Mouse (Mus musculus) right cerebral cortex, postnatal 36 days (tissue): ENCODE results near the gene 4933403O08Rik.

ENCODE experiments used
- DNase-seq, 2 experiments: peaks; one replicate each; pipeline ENCODE4 v3.0.0; 2022; ENCODE audit warnings: low spot score in 2 of 2, mixed read lengths in 1 of 2

Gene 4933403O08Rik

DNA sequence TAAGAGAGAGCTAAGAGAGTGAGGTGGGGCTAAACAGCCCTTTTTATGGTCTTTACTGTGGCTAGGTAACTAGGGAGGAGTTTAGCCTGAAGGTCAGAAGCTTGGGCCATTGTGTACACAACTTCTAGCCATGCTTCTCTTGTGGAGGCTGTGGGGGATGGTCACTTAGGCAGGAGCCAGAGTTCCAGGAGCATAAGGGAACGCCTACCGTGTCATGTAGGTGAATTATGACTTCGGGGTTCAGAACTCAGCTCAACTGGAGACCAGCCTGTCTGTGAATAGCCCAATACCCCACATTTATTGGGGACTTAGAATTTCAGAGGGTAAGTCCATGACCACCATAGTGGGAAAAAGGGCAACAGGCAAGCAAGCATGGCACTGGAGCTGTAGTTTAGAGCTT, at the start of gene 4933403O08Rik:
TSS of gene 4933403O08Rik (plus strand) at position 301 of the 400 bp plus-strand sequence.
- DNase-seq: no peak

DNA sequence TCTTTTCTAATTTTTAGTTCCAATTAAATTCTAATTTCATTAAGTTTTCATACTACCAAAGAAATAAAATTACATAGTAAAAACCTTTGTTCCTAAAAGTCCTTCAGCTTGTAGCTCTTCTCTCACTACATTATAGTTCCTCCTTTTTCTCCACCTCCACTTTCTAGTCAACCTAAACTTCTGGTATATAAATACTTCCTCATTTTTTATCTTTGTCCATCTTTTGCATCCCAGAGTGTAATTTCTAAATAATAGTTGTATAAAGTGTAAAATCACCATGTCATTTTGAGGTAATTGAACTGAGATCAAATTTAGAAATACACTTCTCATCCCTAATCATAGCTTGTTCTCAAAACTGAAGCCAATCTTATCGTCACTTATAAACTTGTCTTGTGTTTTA, 4.1 kb downstream of the 4933403O08Rik start:
- no peak for DNase-seq

DNA sequence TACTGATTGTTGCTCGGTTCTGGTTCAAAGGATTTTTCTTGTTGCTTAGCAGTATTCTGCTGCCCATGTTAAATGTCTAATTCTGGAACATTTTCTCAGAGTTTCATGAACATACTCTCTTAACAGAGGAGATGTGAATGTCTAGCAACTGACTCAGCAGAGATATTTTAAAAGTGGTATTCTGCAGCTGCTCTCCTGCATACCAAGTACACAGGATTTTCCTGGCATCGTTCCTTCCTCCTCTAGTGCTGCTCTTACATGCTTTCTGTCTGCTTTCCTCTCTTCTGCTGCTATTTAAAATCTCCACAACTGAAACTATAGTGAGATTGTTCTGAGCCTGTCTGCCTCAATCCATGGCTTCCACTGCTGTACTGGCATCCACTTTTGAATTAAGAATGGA, 16.7 kb downstream of the 4933403O08Rik start:
- DNase-seq: peak; percentile 11 to 56

DNA sequence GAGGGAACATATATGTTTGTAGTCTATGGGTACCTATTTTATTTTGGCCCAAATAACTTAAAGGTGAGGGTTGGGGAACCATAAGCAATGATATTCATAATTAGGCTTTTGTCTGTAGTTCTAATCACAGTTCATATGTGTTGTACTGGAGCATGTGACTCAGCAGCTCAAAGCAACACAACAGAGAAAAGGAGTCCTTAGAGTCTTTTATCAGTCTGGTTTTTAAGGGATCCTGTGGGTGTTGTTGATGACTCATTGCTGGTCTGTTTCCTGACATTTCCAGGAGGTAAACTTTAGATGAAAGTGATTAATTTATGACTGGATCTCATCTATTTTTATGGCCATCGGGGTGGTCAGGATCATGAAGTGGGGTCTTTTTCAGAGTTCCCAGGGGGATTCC, 34.7 kb downstream of the 4933403O08Rik start:
- DNase-seq: no peak
